Mouse (Mus musculus) CD4-positive, CD25-positive, alpha-beta regulatory T cell, adult 4 months (primary cell): ENCODE data around the gene Spdya. TPM values are rescaled to one million over a fixed set of nuclear protein-coding genes. Genes with fewer than 3 reads are reported as not detected.
"Not testable (repeated sequence)": the region's sequence is repeated elsewhere in the genome, so short reads cannot be mapped to it uniquely, and the experiment has no call there.

Experiments
- ATAC-seq: one replicate; pipeline ENCODE4 v1.8.0; 2017
- polyA plus RNA-seq, 2 experiments: library from polyadenylated mRNA; unstranded; fragments of 100-300 nt; shearing (Covaris generic); gene quantifications; one replicate each; pipeline ENCODE4 v1.2.1; 2017

Gene Spdya
- polyA plus RNA-seq, 2 experiments from 2014 or later: 1.1 to 2.2 TPM

- no peak for ATAC-seq
These were observed 81.5 kb downstream of the Spdya start for GRCm38 (mm10) chr17:71633350-71633749.

- no peak for ATAC-seq
These were observed 84.9 kb downstream of the Spdya start for GRCm38 (mm10) chr17:71636786-71637185.

GRCm38 (mm10) chr17:71637750-71638265, 85.9 kb downstream of the Spdya start:
- no peak for ATAC-seq

GRCm38 (mm10) chr17:71639056-71639455, 87.2 kb downstream of the Spdya start:
- not testable (repeated sequence) for ATAC-seq

Other genes starting within 250 kb of the Spdya start
- gene Emilin2, start 240.1 kb upstream of the Spdya start, polyA plus RNA-seq: not detected
- gene Gm4707, start 92.1 kb upstream of the Spdya start, polyA plus RNA-seq: 10 to 100 TPM; 21.3 to 24.8 TPM
- gene Smchd1, start 76.7 kb upstream of the Spdya start, polyA plus RNA-seq: 10 to 100 TPM; 84.5 TPM
- 10 to 100 TPM; 11.1 to 20.0 TPM for gene Ndc80, start 25.2 kb upstream of the Spdya start, polyA plus RNA-seq
- gene Wdr43, start 63.8 kb downstream of the Spdya start, polyA plus RNA-seq: 100 to 1,000 TPM; 134 to 151 TPM
- gene Togaram2, start 121.2 kb downstream of the Spdya start, polyA plus RNA-seq: not detected
- gene Pcare, start 200.8 kb downstream of the Spdya start, polyA plus RNA-seq: not detected
- gene Clip4, start 216.4 kb downstream of the Spdya start, polyA plus RNA-seq: not detected